Mouse (Mus musculus) embryonic fibroblast, embryonic 13.5 days (primary cell): ENCODE data around the gene Immp1l. TPM values are rescaled to one million over a fixed set of nuclear protein-coding genes. Genes with fewer than 3 reads are reported as not detected.

ENCODE experiments used
- H3K27ac ChIP-seq: 2 replicates; pipeline ENCODE4 v1.5.1; 2012; ENCODE audit warnings: low read length, control low read depth, inconsistent platforms; ENCODE audit not compliant: insufficient read depth
- H3K4me1 ChIP-seq: 2 replicates; pipeline ENCODE4 v1.6.1; 2011; ENCODE audit warnings: low read length; ENCODE audit not compliant: control insufficient read depth, insufficient read depth
- H3K4me3 ChIP-seq: 2 replicates; pipeline ENCODE4 v1.5.1; 2011; ENCODE audit warnings: mild to moderate bottlenecking, control low read depth, low read length; ENCODE audit not compliant: insufficient read depth
- CTCF ChIP-seq: IDR thresholded peaks from 2 replicates; pipeline ENCODE4 v1.5.1; 2011; ENCODE audit warnings: mild to moderate bottlenecking, control low read depth, low read length, moderate library complexity, borderline replicate concordance; ENCODE audit not compliant: insufficient read depth
- POLR2A ChIP-seq: IDR thresholded peaks from 2 replicates; pipeline ENCODE4 v1.6.1; 2011; ENCODE audit warnings: low read depth, mild to moderate bottlenecking, control low read depth, low read length, moderate library complexity
- polyA plus RNA-seq: library from polyadenylated mRNA; stranded (reverse); fragments of >200 nt; gene quantifications from 2 replicates; pipeline ENCODE4 v1.2.4, GENCODE M21; 2011; ENCODE audit warnings: low read depth; ENCODE audit not compliant: missing spikeins, insufficient read length

Immp1l gene
- 48.0 and 48.7 TPM in 2 replicates for polyA plus RNA-seq

GRCm38 (mm10) chr2:105903896-105904756 is at the start of gene Immp1l, which contains the start of gene Elp4:
TSS of gene Immp1l (plus strand) at chr2:105904638.
TSS of gene Elp4 (minus strand) at chr2:105904564.
- Histone ChIP-seq H3K4me3 (peak within 1 kb of the TSS; percentile 98), H3K27ac (no peak within 1 kb of the TSS), H3K4me1 (no peaks in the 10 kb centered on the region)
- TF ChIP-seq CTCF (no peak), POLR2A (peak; percentile 86)

GRCm38 (mm10) chr2:105854740-105855139 is 49.7 kb upstream of the Immp1l start:
- no peak for TF ChIP-seq CTCF
- TF ChIP-seq POLR2A = no peak
- Histone ChIP-seq H3K4me3 (no peak overlapping the region), H3K4me1 (no peaks in the 10 kb centered on the region), H3K27ac (no peak overlapping the region)

- Histone ChIP-seq H3K4me1 (no peaks in the 10 kb centered on the region), H3K4me3 (no peak overlapping the region), H3K27ac (no peak overlapping the region)
- TF ChIP-seq POLR2A = no peak
- TF ChIP-seq CTCF = no peak
Measured at GRCm38 (mm10) chr2:105873403-105873802, 31.0 kb upstream of the Immp1l start.

GRCm38 (mm10) chr2:105890816-105891215 is 13.6 kb upstream of the Immp1l start:
- H3K4me1 ChIP-seq = no peaks in the 10 kb centered on the region
- no peak overlapping the region for H3K4me3 ChIP-seq
- no peak overlapping the region for H3K27ac ChIP-seq
- TF ChIP-seq CTCF (no peak), POLR2A (no peak)

- no peak for TF ChIP-seq POLR2A
- TF ChIP-seq CTCF = no peak
- no peak overlapping the region for H3K27ac ChIP-seq
Measured at GRCm38 (mm10) chr2:105904757-105905146, 314 bp downstream of the Immp1l start.

GRCm38 (mm10) chr2:105908351-105908750 is 3.9 kb downstream of the Immp1l start:
- Histone ChIP-seq H3K27ac (no peak overlapping the region), H3K4me3 (no peak overlapping the region), H3K4me1 (no peaks in the 10 kb centered on the region)
- TF ChIP-seq POLR2A (no peak), CTCF (no peak)

More at GRCm38 (mm10) chr2:105904757-105905146, 314 bp downstream of the Immp1l start:
- peak overlapping the region; percentile 98 for H3K4me3 ChIP-seq
- no peaks in the 10 kb centered on the region for H3K4me1 ChIP-seq

GRCm38 (mm10) chr2:105910611-105911010 is 6.2 kb downstream of the Immp1l start:
- Histone ChIP-seq H3K27ac (no peak overlapping the region), H3K4me3 (no peak overlapping the region), H3K4me1 (no peaks in the 10 kb centered on the region)
- TF ChIP-seq POLR2A (no peak), CTCF (no peak)

- Histone ChIP-seq H3K27ac (no peak overlapping the region), H3K4me3 (no peak overlapping the region), H3K4me1 (0 out of 2 replicates have a peak, but pooled peaks cover 4% of the 10 kb centered on the region)
- TF ChIP-seq CTCF = no peak
- TF ChIP-seq POLR2A = no peak
Measured at GRCm38 (mm10) chr2:105913655-105914366, 9.4 kb downstream of the Immp1l start.

- Histone ChIP-seq H3K4me1 (0 out of 2 replicates have a peak, but pooled peaks cover 4% of the 10 kb centered on the region), H3K27ac (0 out of 2 replicates have a peak overlapping the region, but pooled peaks have one; percentile 49), H3K4me3 (no peak overlapping the region)
- no peak for TF ChIP-seq CTCF
- TF ChIP-seq POLR2A = no peak
Measured at GRCm38 (mm10) chr2:105916671-105917070, 12.2 kb downstream of the Immp1l start.
